Mouse (Mus musculus) thymus, adult 2 months (tissue): ENCODE measurements around the gene Mgat3.

ENCODE experiments used
- CTCF ChIP-seq: fragments of 200-500 bp; IDR thresholded peaks from 2 replicates; pipeline ENCODE4 v1.5.1; 2012; ENCODE audit warnings: mild to moderate bottlenecking, control low read depth, low read length, moderate library complexity, borderline replicate concordance; ENCODE audit not compliant: control insufficient read depth, poor library complexity, insufficient read depth; ENCODE audit errors: extremely low read depth
- POLR2A ChIP-seq: fragments of 200-500 bp; IDR thresholded peaks from 2 replicates; pipeline ENCODE4 v1.6.1; 2012; ENCODE audit warnings: mild to moderate bottlenecking, low read length, control low read depth, moderate library complexity; ENCODE audit not compliant: control insufficient read depth, poor library complexity, insufficient read depth; ENCODE audit errors: extremely low read depth

DNA sequence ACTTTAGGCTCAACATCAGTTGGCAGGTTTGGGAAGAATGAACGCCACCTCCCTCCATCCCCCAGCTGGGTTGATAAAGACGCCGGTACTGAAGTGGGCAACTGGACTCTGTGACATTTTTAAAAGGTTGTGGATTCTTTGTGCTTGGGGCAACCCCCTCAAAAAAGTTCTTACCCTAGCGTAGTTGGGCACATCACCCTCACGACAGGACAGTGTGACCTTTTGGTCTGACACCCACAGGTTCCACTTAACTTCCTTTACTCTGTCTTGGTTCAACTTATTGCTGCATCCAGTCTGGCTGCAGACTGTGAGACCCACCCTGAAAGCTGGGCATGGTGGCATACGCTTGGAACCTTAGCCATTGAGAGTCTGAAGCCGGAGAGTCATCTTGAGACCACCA lies 50.2 kb downstream of the Mgat3 start:
- TF ChIP-seq CTCF (no peak), POLR2A (no peak)
